Mouse (Mus musculus): ENCODE measurements around the gene Taf8.

Taf8 gene

DNA sequence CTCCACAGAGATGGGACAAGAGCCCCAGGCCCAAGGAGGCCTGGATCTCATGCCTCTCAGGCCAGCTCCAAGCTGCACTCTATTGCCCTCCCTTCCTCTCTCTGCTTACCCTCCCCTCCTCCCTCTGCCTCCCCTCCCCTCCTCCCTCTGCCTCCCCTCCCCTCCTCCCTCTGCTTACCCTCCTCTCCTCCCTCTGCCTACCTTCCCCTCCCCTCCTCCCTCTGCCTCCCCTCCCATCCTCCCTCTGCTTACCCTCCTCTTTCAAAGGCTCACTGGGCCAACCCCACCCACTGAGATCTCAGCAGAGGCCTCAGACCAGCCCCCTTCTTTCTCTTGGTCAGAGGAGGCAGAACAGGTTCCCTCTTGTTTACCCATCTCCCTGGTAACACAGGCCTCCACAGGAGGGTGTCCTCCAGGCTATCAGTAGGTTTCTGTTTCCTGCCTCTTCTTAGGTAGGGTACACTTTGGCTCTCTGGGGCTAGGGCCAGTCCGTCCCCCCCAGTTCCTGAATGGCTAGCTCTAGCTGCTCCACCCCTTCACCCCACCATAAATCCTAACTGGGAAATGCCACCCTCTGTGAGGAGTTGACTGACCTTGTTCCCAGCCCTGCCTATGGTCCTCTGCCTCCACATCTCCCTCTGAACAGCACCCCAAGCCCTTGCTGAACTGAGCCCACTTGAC lies 17.7 kb downstream of the Taf8 start:
- DNase-seq (ENCODE audit: low read depth), result no peak

DNA sequence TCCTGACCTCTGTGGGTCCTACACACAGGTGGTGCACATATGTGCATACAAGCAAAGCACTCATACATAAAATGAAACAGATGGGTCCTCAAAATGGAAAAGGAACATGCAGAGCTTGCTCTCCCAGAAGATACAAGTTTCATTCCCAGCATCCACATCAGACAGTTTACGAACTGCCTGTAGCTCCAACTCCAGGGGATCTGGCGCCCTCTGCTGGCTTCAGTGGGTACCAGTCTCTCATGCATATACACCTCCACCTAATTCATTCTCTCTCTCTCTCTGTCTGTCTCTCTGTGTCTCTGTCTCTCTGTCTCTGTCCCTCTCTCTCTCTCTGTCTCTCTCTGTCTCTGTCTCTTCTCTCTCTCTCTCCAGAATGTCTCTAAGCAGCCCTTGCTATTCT lies 19.7 kb downstream of the Taf8 start:
- DNase-seq (ENCODE audit: low read depth), result no peak

DNA sequence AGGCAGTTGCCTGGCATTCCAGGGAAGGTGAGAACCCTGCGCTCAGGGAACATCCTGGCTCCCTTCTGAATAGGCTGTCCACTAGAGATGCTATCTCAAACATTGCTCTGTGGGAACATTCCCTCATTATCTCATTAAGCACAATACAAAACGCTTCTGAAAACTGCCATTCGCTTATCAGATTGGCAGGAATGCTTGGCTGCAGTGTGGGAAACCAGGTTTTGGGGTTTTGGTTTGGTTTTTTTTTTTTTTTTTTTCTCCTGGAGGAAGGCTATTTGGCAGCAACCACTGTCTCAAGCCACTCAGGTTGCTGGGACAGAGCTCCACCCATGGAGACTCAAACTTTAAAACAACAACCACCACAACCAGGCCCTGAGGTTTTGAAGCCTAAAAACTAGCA lies 22.2 kb downstream of the Taf8 start:
- no peak for DNase-seq (ENCODE audit: low read depth)

DNA sequence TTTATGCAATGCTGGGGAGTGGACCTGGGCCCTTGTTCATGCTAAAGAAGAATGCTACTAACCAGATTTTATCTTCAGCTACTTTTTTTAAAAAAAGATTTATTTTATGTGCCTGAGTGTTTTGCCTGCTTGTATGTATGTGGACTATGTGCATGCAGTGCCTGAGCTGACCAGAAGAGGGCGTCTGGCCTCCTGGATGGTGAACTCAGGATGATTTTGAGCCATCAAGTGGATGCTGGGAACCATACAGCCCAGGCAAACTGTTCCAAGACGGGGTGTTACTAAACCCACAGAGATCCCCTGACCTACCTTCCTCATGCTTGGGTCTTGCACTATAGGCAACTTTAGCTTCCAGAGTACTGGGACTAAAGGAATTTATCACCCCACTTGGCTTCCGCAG lies 26.4 kb downstream of the Taf8 start:
- DNase-seq (ENCODE audit: low read depth), result no peak

DNA sequence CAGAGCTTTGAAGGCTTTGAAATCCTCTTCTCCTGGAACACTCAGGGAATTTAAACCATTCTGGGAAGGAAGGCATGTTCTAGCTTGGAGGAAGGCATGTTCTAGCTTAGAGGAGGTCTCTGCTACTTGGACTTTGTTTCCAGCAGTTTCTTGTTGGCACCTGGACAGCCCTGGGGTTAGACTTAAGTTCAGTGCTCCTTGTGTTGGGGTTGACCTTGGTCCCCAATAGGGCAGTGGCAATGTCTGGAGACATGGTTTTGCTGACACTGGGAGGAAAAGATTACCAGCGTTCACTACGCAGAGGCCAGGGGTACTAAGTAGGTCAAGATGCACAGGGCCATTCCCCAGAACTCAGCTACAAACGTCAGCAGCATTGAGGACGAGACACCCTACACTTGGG lies 26.9 kb downstream of the Taf8 start:
- no peak for DNase-seq (ENCODE audit: low read depth)

DNA sequence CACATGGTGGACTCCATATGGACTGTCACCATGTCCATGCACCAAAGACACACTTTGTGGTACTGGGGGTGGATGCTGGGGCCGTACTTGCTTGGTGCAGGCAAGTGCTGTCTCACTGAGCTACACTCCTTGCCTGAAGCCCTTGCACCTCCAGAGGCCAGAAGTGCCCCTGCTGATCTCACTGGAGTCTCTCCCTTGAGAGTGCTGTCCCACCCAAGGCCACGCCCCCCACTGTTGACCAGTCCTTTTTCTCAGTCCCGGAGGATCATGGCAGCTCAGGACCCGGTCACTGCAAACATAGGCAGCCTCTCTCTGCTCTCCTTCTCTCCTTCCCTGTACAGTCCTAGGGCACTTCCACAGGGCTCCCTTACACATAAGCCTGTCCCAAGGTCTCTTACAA lies 27.8 kb downstream of the Taf8 start:
- no peak for DNase-seq (ENCODE audit: low read depth)

DNA sequence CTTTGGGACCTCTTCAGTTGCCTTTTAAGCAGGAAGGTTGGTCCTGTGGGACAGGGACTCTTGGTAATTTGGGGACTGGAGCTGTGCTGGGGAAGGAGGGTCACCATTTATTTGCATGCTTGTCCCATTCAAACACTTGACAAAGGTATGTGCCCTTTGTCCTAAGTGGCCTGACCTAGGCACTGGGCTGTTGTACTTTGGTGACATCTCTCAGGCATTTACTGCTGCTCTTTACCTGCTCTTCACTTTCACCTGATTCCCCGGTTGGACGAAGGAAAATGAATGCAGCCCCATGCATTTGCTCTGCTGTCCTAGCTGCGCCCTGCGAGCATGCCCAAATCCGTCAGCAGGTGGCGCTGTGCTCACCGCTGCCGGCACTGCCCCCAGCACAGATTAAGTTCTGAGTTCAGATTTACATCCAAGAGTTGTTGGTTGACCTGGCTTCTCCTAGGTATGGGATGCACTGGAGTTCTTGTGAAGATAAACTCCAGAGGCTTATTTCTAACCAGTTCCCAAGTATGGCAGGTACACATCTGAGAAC lies 28.6 kb downstream of the Taf8 start:
- DNase-seq (ENCODE audit: low read depth), result no peak

DNA sequence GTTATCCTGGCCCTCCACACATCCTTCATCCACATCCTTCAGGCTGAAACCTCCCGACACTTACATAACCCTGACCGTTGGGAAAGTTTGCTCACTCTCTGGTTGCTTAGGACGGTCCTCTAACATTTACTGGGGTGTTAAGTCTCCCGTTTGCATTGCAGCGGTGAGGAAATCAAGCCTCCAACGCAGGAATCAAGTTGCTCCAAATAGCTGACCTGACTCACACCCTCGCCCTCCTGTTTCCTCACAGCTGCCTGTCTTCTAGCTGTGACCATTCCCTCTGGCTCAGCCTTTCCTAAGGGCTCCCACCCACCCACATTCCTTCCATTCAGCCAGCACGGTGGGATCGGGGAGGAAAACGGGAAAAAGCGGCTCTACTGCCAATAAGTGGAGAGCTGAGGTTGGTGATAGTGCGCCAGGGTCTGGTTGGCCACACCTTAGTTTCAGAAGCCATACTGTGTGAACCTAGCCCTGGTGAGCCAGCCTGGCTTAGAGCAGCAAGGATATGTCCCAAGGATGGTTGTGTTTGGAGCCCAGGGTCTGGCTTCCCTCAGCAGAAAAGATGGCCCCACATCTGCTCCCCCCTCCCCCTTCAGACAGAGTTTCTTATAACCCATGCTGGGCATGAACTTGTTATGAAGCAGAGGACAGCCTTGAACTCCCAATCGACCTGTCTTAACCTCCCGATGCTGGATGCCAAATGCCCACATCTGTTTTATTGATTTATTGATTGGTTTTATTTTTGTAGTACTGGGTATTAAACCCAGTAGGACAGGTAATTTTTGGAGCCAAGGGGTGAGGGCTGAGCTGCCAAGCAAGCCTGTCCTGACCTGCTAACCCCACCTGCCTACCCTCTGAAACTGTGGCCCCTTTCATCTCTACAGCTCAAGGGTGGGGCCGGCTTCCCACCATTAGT lies 29.4 kb downstream of the Taf8 start:
- DNase-seq (ENCODE audit: low read depth), result peak; percentile 71

DNA sequence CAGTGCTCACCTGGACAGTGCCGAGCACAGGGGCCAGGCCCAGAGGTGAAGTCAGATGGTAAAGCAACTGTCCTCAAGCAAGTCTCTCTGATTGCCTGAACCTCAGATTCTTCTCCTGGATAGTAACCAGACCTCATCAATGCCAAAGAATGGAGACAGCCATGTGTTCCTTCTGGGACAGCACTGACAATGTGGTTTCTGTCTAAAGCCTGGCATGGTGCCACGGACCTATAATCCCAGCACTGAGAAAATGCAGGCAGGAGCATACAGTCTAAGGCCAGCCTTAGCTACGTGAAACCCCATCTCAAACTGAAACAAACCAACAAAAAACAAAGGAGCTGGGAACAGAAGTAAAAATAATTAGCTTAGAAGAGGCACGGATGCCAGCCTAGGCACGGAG lies 31.4 kb downstream of the Taf8 start:
- DNase-seq (ENCODE audit: low read depth), result no peak

DNA sequence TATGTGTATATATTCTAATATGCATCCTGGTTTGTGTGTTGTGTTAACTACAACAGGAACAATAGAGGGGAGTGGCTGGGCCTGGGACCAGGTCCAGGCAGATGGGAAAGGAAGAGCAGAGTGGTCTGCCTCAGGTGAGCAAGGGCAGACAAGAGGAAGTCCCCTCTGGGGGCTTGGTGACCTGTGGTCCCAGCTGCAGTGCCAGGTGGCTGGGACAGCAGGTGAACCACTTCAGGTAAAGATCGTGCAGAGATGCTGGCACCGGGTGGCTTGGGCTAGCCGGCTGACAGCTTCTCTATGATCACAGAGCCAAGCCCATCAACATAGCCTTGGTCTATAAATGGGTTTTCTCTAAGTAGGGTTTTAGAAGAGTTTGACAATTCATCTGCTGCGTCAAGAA lies 32.0 kb downstream of the Taf8 start:
- DNase-seq (ENCODE audit: low read depth), result no peak

DNA sequence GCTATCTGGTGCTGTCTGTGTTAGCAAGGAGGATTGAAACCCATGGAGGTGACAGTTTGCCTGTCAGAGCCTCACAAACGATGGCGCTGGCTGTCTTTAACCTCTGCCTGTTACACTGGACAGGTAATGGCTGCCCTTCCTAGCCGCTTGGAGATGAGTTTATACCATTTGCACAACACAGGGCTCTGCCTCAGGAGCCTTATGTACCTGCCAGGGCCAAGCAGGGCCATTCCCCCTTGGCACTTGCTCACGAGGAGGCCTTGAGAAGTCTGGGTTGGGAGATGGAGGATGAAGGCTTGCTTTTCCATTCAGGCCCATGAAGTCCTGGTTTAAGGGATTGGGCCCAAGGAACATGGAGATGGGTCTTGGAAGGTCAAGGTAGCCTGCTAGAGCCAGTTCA lies 32.5 kb downstream of the Taf8 start:
- no peak for DNase-seq (ENCODE audit: low read depth)

DNA sequence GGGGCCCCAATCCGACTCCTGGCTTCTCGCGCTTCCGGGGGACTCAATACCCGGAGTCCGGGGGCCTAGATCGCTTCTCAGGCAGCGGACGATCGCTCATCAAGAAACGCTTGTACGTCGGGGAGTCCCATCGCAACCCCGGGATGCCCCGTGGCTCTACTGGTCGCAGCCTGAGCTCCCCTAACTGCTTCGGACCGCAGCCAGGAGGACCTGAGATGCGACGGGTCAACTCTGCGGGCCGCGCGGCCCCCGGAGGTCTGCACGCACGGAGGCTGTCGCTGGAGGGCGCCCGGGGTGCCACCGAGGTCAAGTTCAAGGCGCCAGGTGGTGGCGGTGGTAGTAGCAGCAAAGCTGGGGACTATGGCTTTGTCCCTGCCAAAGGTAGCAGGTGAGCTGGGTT lies 33.6 kb downstream of the Taf8 start:
- DNase-seq (ENCODE audit: low read depth), result no peak

DNA sequence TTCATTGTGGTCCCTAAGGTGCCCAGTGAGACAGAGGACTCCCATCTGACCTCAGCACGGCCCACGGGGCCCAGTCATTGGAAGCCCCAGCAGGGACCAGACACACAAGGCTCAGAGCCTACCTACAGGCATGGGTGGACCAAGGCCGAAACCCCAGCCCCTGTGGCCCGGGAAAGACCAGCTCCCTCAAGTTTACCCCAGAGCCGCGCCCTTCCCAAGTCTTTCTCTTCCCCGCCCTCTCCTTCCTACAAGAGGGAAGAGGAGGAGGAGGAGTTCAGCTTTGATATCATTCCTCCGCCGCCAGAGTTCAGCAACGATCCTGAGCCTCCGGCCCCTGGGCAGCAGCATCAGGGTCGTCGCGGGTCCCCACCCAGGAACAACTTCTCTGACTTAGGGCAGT lies 34.0 kb downstream of the Taf8 start:
- no peak for DNase-seq (ENCODE audit: low read depth)

DNA sequence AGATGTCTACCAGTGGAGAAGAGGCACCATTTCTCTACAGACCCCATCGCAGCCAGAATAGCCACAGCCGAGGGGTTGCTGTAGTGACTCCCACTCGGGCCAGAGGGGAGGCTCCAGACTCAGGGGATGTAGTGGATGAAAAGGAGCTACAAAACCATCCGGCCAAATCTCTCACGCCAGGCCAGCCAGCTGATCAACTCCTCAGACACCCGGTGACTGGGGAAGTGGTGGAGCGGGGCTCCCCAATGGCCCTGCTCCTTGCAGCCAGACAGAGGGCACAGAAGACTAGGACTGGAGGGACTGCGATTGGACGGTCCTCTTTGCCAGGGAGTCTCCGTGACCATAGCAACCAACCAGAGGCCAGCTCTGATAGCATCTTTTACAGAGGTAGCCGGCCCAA lies 34.4 kb downstream of the Taf8 start:
- no peak for DNase-seq (ENCODE audit: low read depth)

DNA sequence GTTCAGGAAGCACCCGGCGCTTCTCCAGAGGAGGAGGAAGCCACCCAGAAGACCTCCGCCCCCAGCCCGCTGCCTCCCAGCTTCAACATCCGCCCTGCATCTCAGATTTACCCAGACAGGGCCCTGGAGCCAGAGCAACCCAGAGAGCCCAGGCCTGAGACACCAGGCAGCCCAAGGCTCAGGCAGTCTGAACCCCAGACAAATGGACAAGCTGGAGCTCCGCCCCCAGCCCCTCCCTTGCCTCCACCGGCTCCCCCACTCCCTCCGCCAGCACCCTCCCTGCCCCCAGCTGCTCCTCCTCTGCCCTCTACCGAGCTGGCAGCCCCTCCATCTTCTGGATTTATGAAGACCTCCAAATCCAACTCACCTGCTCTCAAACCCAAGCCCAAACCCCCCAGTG lies 35.8 kb downstream of the Taf8 start:
- no peak for DNase-seq (ENCODE audit: low read depth)

DNA sequence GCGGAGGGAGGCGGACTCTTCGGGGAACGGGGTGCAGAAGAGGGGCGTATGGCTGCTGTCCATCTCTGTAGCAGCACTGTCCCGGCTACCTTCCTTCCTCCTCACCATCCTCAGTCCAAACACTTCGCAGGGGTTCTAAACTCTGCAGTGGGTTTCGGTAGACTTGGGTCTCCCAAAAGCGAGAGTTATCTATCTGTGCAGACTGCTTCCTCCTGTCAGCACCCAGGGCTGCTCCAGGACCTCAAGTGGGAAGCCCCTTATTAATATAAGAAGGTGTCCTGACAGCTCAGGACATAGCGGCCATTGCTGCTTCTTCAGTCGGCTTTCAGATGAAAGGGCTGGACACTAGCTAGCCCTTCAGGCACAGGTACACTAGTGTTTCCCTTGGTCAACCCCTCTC lies 37.1 kb downstream of the Taf8 start:
- DNase-seq (ENCODE audit: low read depth), result no peak

DNA sequence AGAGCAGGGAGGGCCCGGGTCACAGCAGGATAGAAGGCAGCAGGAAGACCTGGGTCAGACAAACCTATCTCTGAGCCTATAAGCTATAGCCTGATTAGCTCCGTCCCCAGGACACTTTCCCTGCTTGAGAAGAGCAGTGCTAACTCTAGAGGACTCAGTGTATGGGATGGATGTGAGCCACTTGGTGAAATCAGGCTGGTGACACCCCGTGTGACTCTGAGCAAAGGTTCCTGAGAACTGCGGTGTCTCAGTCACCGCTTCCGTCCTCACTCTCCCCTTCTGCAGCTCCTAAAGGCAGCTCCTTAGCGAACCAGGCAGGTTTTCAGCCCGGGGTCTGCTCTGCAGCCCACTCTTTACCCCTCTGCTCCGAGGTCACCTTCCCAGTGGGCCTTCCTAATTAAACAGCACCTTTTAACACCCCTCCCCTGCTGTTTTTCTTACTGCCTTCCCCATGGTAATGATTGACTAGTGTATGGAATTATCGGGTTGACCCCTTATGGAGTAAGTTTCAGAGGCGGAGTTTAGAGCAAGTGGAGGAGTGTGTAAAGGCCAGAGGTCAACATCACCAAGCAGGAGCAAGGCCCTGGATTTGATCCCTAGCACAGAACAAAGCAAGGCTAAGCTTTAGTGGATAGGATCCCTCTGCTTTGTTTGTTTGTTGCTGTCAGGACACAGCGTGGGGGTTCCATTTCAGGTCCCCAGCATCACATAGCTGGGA lies 37.7 kb downstream of the Taf8 start:
- no peak for DNase-seq (ENCODE audit: low read depth)

DNA sequence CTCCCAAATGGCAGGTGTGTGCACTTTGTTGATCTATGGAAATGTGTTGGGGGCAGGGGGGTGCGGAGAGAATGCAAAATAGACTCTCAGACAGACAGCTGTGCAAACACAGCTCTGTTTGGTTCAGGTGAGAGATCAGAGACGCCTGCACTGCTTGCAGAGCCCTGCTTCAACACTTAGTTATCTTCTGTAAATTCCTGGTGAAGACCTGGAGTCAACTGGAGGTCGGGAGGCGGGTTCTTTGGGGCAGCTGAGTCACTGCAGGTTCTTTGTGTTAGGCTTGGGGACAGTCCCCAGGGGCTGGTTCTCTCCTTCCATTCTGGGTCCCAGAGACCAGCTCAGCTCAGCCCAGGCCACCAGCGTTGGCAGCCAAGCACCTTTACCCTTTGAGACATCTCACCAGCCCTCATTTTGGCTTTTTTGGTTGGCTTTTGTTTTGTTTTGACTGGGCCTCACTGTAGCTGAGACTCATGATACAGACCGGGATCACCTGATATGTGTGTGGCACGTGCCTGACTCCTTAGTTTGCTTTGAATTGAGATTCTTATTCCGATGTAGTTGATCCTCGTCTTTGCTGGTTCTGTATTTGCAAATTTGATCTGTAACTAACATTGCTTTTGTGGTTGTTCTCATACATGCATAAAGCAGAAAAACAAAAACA lies 39.2 kb downstream of the Taf8 start:
- DNase-seq (ENCODE audit: low read depth), result no peak

DNA sequence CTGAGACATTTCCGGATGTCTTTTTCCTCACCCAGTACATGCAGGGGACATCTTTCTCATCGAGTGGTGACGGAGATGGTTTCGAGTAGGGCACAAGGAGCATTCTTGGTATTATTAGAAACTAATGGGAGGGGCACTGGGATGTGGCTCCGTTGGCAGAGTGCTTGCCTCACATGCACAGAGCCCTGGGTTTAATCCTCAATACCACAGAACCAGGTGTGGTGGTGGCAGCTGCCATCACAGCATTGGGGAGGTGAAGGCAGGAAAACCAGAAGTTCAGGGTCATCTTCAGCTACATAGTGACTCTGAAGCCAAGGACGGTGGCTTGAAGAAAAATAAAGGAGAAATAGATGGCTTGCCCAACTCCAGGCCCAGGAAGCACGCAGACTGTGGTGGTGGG lies 39.9 kb downstream of the Taf8 start:
- no peak for DNase-seq (ENCODE audit: low read depth)

DNA sequence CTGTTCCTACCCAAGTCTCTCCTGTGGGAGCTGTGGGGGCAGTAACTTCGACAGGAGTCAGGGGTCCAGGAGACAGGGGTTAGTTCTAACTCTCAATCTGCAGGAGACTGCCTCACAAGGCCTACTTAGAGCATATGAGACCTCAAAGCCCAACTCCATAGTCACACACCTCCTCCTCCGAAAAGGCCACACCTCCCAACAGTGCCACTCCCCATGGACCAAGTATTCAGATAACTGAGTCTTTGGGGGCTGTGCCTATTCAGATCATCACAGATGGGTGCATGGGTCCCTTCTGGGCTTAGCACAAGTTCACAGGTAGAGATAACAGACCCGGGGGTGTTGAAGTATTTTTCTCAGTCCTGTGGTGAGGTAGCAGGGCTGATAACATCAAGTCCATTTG lies 40.4 kb downstream of the Taf8 start:
- DNase-seq (ENCODE audit: low read depth), result no peak

DNA sequence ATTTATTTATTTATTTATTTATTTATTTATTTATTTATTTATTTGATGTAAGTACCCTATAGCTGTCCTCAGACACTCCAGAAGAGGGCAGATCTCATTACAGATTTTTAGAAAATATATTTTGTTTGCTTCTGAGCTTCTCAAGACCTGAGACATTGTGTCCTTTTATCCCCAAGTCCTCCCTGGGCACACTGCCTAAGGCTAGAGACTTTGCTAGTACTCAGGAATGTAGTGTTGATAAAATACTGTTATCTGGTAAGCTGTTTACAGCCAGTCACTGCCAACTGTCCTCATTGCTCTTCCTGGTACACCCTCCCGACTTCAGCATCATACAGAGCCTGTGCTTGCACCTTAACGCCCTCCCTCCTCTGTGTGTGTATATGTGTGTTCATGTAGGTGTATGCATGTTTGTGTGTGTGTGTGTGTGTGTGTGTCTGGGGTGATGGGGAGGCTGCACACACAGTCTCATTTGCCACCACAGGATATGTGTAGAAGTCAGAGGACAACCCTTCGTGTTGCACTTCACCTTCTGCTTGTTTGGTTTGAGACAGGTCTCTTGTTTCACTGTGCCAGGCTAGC lies 42.7 kb downstream of the Taf8 start:
- DNase-seq (ENCODE audit: low read depth), result no peak

DNA sequence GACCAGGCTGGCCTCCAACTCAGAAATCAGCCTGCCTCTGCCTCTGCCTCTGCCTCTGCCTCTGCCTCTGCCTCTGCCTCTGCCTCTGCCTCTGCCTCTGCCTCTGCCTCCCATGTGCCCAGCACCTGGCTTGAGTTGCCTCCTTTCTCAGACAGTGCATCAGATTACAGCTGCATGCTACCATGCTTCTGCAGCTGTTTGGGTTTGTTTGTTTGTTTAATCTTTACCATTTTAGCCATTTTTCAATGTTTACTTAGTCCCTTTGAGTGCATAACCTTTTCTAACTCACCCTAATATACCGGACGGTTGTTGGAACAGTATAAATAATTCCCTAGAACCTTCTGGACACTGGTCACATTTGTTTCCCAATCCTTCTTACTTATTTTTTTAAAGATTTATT lies 43.2 kb downstream of the Taf8 start:
- no peak for DNase-seq (ENCODE audit: low read depth)

Data from fibroblast of lung, adult 2 months (primary cell).